Mouse (Mus musculus) hindbrain, embryonic 12.5 days (tissue): ENCODE measurements around the gene Plcb1. TPM values are rescaled to one million over a fixed set of nuclear protein-coding genes. Genes with fewer than 3 reads are reported as not detected.
A peak's percentile ranks its signal among the peaks of the same experiment; 100 is the strongest.

Experiments
- ATAC-seq: fragments of 200-750 bp; cut with Nextera tagmentation; 2 replicates; pipeline ENCODE4 v1.8.0; 2017; ENCODE audit warnings: moderate TSS enrichment; ENCODE audit not compliant: low FRiP score
- H3K27ac ChIP-seq: fragments of 300-500 bp; sonication (generic); 2 replicates; pipeline ENCODE4 v1.5.1; 2016; ENCODE audit warnings: mild to moderate bottlenecking
- H3K27me3 ChIP-seq: fragments of 300-500 bp; sonication (generic); 2 replicates; pipeline ENCODE4 v1.6.1; 2016; ENCODE audit warnings: mild to moderate bottlenecking
- H3K36me3 ChIP-seq: fragments of 300-500 bp; sonication (generic); 2 replicates; pipeline ENCODE4 v1.6.1; 2016; ENCODE audit warnings: mild to moderate bottlenecking
- H3K4me1 ChIP-seq: fragments of 300-500 bp; sonication (generic); 2 replicates; pipeline ENCODE4 v1.6.1; 2016
- H3K4me2 ChIP-seq: fragments of 300-500 bp; sonication (generic); replicated peaks from 2 replicates; pipeline ENCODE4 v1.6.1; 2016; ENCODE audit warnings: mild to moderate bottlenecking
- H3K4me3 ChIP-seq: fragments of 300-500 bp; sonication (generic); 2 replicates; pipeline ENCODE4 v1.5.1; 2016; ENCODE audit warnings: mild to moderate bottlenecking
- H3K9ac ChIP-seq: fragments of 300-500 bp; sonication (generic); 2 replicates; pipeline ENCODE4 v1.6.1; 2016; ENCODE audit warnings: mild to moderate bottlenecking, moderate library complexity
- H3K9me3 ChIP-seq: fragments of 300-500 bp; sonication (generic); replicated peaks from 2 replicates; pipeline ENCODE4 v1.6.1; 2016; ENCODE audit warnings: mild to moderate bottlenecking
- WGBS: fragments of 180-500 bp; shearing (Covaris S2); methylation state at CpG from one replicate; pipeline ENCODE4 v1.1.7; 2016; 5-methylcytosine and 5-hydroxymethylcytosine counted together
- polyA plus RNA-seq: library from polyadenylated mRNA; unstranded; fragments of >200 nt; fragmentation: Nextera tagmentation; extraction: Ambion mirVana; gene quantifications from 2 replicates; pipeline ENCODE4 v1.2.1, GENCODE M21; 2016

The Plcb1 gene
- polyA plus RNA-seq, result 20.6 and 20.8 TPM in 2 replicates

GRCm38 (mm10) chr2:134785970-134786855 is at the start of gene Plcb1:
Gene Plcb1 (plus strand): TSS chr2:134786067.
- H3K9me3 ChIP-seq, result no peaks in the 10 kb centered on the region
- H3K4me3 ChIP-seq, result peak within 1 kb of the TSS; percentile 61
- no peaks in the 10 kb centered on the region for H3K36me3 ChIP-seq
- H3K4me1 ChIP-seq, result peaks cover 11% of the 10 kb centered on the region
- peak within 1 kb of the TSS; percentile 79 for H3K27ac ChIP-seq
- peaks cover 9% of the 10 kb centered on the region for H3K27me3 ChIP-seq
- peak within 1 kb of the TSS; percentile 97 for H3K4me2 ChIP-seq
- WGBS, result under 1% methylated on average over 67 of the region's 88 CpGs
- peak; percentile 97 for ATAC-seq
- H3K9ac ChIP-seq, result peak within 1 kb of the TSS; percentile 70

- Histone ChIP-seq H3K4me2 (no peak overlapping the region), H3K36me3 (no peaks in the 10 kb centered on the region), H3K9ac (no peak overlapping the region), H3K9me3 (no peaks in the 10 kb centered on the region), H3K4me3 (no peak overlapping the region), H3K27me3 (no peaks in the 10 kb centered on the region), H3K4me1 (no peaks in the 10 kb centered on the region), H3K27ac (no peak overlapping the region)
- no peak for ATAC-seq
These were observed 30.3 kb upstream of the Plcb1 start for GRCm38 (mm10) chr2:134755537-134755936.

- H3K27ac ChIP-seq, result no peak overlapping the region
These were observed 29.8 kb upstream of the Plcb1 start for GRCm38 (mm10) chr2:134756086-134756485.

GRCm38 (mm10) chr2:134761029-134761428 is 24.8 kb upstream of the Plcb1 start:
- H3K9ac ChIP-seq, result no peak overlapping the region
- ATAC-seq, result no peak

More at GRCm38 (mm10) chr2:134756086-134756485, 29.8 kb upstream of the Plcb1 start:
- WGBS, result 64% methylated on average over 1 of the region's 1 CpGs
- no peak overlapping the region for H3K4me3 ChIP-seq
- no peaks in the 10 kb centered on the region for H3K27me3 ChIP-seq
- no peak for ATAC-seq
- no peaks in the 10 kb centered on the region for H3K4me1 ChIP-seq
- H3K36me3 ChIP-seq, result no peaks in the 10 kb centered on the region
- H3K4me2 ChIP-seq, result no peak overlapping the region
- no peak overlapping the region for H3K9ac ChIP-seq
- no peaks in the 10 kb centered on the region for H3K9me3 ChIP-seq

GRCm38 (mm10) chr2:134763406-134763990 is 22.4 kb upstream of the Plcb1 start:
- WGBS, result 97% methylated on average over 8 of the region's 8 CpGs
- no peak overlapping the region for H3K9ac ChIP-seq
- no peak overlapping the region for H3K4me2 ChIP-seq
- H3K4me3 ChIP-seq, result no peak overlapping the region
- no peaks in the 10 kb centered on the region for H3K9me3 ChIP-seq
- H3K27ac ChIP-seq, result no peak overlapping the region
- no peaks in the 10 kb centered on the region for H3K4me1 ChIP-seq
- H3K27me3 ChIP-seq, result no peaks in the 10 kb centered on the region
- no peak for ATAC-seq
- H3K36me3 ChIP-seq, result no peaks in the 10 kb centered on the region

More at GRCm38 (mm10) chr2:134761029-134761428, 24.8 kb upstream of the Plcb1 start:
- no peaks in the 10 kb centered on the region for H3K27me3 ChIP-seq
- H3K27ac ChIP-seq, result no peak overlapping the region
- no peak overlapping the region for H3K4me3 ChIP-seq
- 95% methylated on average over 1 of the region's 1 CpGs for WGBS
- no peaks in the 10 kb centered on the region for H3K36me3 ChIP-seq
- H3K4me2 ChIP-seq, result no peak overlapping the region
- no peaks in the 10 kb centered on the region for H3K9me3 ChIP-seq
- H3K4me1 ChIP-seq, result no peaks in the 10 kb centered on the region

GRCm38 (mm10) chr2:134764506-134764905 is 21.4 kb upstream of the Plcb1 start:
- Histone ChIP-seq H3K4me1 (no peaks in the 10 kb centered on the region), H3K27ac (no peak overlapping the region), H3K4me2 (no peak overlapping the region), H3K27me3 (no peaks in the 10 kb centered on the region), H3K4me3 (no peak overlapping the region), H3K9ac (no peak overlapping the region), H3K9me3 (no peaks in the 10 kb centered on the region), H3K36me3 (no peaks in the 10 kb centered on the region)
- no peak for ATAC-seq
- WGBS, result 85% methylated on average over 2 of the region's 2 CpGs

GRCm38 (mm10) chr2:134779826-134780225 is 6.0 kb upstream of the Plcb1 start:
- WGBS, result 68% methylated on average over 5 of the region's 5 CpGs
- H3K4me2 ChIP-seq, result no peak overlapping the region
- H3K4me1 ChIP-seq, result no peaks in the 10 kb centered on the region
- no peak overlapping the region for H3K4me3 ChIP-seq
- no peak overlapping the region for H3K27ac ChIP-seq
- no peak overlapping the region for H3K9ac ChIP-seq
- no peaks in the 10 kb centered on the region for H3K27me3 ChIP-seq
- no peaks in the 10 kb centered on the region for H3K9me3 ChIP-seq
- no peak for ATAC-seq
- no peaks in the 10 kb centered on the region for H3K36me3 ChIP-seq

GRCm38 (mm10) chr2:134780316-134780715 is 5.6 kb upstream of the Plcb1 start:
- ATAC-seq, result no peak
- H3K36me3 ChIP-seq, result no peaks in the 10 kb centered on the region
- no peak overlapping the region for H3K4me3 ChIP-seq
- H3K9me3 ChIP-seq, result no peaks in the 10 kb centered on the region
- H3K27ac ChIP-seq, result no peak overlapping the region
- no peaks in the 10 kb centered on the region for H3K4me1 ChIP-seq
- no peak overlapping the region for H3K4me2 ChIP-seq
- no peak overlapping the region for H3K9ac ChIP-seq
- H3K27me3 ChIP-seq, result no peaks in the 10 kb centered on the region

GRCm38 (mm10) chr2:134786856-134787250 is 986 bp downstream of the Plcb1 start:
- WGBS, result 10% methylated on average over 6 of the region's 6 CpGs
- Histone ChIP-seq H3K27me3 (peaks cover 9% of the 10 kb centered on the region), H3K9me3 (no peaks in the 10 kb centered on the region), H3K4me2 (peak overlapping the region; percentile 97), H3K4me3 (peak overlapping the region; percentile 61), H3K9ac (peak overlapping the region; percentile 70), H3K27ac (0 out of 2 replicates have a peak overlapping the region, but pooled peaks have one; percentile 79), H3K36me3 (no peaks in the 10 kb centered on the region), H3K4me1 (peaks cover 11% of the 10 kb centered on the region)
- no peak; the same call in 1 of the 2 replicates for ATAC-seq

GRCm38 (mm10) chr2:134787336-134788095 is 1.6 kb downstream of the Plcb1 start:
- peaks cover 9% of the 10 kb centered on the region for H3K27me3 ChIP-seq
- H3K9ac ChIP-seq, result no peak overlapping the region
- ATAC-seq, result no peak
- peak overlapping the region; percentile 61 for H3K4me3 ChIP-seq
- H3K4me2 ChIP-seq, result peak overlapping the region; percentile 97
- H3K9me3 ChIP-seq, result no peaks in the 10 kb centered on the region
- peaks cover 11% of the 10 kb centered on the region for H3K4me1 ChIP-seq
- WGBS, result 61% methylated on average over 12 of the region's 12 CpGs
- no peaks in the 10 kb centered on the region for H3K36me3 ChIP-seq
- no peak overlapping the region for H3K27ac ChIP-seq

- Histone ChIP-seq H3K27me3 (no peaks in the 10 kb centered on the region), H3K4me3 (no peak overlapping the region), H3K36me3 (no peaks in the 10 kb centered on the region), H3K4me2 (no peak overlapping the region), H3K9ac (no peak overlapping the region), H3K27ac (no peak overlapping the region), H3K4me1 (no peaks in the 10 kb centered on the region), H3K9me3 (no peaks in the 10 kb centered on the region)
- WGBS, result 75% methylated on average over 7 of the region's 7 CpGs
- no peak for ATAC-seq
These were observed 7.1 kb downstream of the Plcb1 start for GRCm38 (mm10) chr2:134792926-134793325.

GRCm38 (mm10) chr2:134800226-134800625 is 14.4 kb downstream of the Plcb1 start:
- WGBS, result 75% methylated on average over 1 of the region's 1 CpGs
- Histone ChIP-seq H3K27ac (no peak overlapping the region), H3K27me3 (no peaks in the 10 kb centered on the region), H3K4me3 (no peak overlapping the region), H3K9me3 (no peaks in the 10 kb centered on the region), H3K4me2 (no peak overlapping the region), H3K36me3 (no peaks in the 10 kb centered on the region), H3K9ac (no peak overlapping the region), H3K4me1 (no peaks in the 10 kb centered on the region)
- ATAC-seq, result no peak
